Mouse (Mus musculus): ENCODE results near the gene Abhd11.
"Not testable (repeated sequence)": the region's sequence is repeated elsewhere in the genome, so short reads cannot be mapped to it uniquely, and the experiment has no call there.

The Abhd11 gene

GRCm38 (mm10) chr5:135008671-135009589 is at the start of gene Abhd11:
Abhd11 (plus strand) TSS chr5:135009152.
- DNase-seq, result peak; percentile 97 to 99

GRCm38 (mm10) chr5:134960430-134960829 is 48.5 kb upstream of the Abhd11 start:
- DNase-seq, result no peak

GRCm38 (mm10) chr5:134961519-134961918 is 47.4 kb upstream of the Abhd11 start:
- DNase-seq, result no peak

- DNase-seq, result no peak
Measured at GRCm38 (mm10) chr5:134963546-134963945, 45.4 kb upstream of the Abhd11 start.

GRCm38 (mm10) chr5:134964655-134965054 is 44.3 kb upstream of the Abhd11 start:
- DNase-seq, result not testable (repeated sequence)

GRCm38 (mm10) chr5:134965473-134965851 is 43.5 kb upstream of the Abhd11 start:
- DNase-seq, result peak; percentile 87 to 91

DNA sequence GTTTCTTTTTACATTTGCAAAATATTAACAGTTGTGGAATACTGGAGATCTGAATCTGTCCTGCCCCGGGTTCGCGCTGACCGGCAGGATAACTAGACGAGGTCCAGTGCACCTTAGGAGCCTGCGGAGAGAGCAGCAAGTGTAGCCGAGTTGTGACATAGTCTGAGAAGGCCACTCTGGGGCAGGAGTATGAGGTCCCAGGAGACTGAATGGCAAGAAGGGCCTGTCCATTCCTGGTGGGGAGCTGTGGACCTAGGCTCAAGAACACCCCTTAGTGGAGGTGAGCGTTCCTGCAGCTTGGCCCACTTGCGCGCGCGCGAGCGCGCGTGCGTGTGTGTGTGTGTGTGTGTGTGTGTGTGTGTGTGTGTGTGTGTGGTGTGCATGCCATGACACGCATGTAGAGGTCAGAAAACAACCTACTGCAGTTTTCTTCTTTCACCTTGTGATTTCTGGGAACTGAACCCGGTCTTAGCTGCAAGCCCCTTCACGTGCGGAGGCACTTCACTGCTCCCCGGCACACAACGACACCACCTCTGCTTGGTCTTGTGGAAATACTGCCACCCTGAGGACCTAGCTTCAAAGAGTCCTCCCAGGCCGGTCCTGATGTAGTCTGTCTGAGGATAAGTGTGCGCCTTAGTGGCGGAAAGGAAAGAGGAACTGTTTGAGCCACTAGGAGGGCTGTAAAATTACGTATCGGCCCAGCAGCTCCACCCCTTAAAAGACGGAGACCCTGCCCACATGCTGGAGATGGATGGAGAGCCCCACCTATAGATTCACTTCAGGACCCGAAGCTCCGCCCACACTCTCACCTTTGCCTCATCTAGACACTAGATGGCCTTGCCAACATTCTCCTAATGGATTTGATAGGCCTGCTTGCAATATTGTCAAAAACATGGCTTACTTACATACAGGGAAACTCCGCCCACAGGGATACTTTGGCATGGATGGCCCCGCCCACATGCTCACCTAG is 42.8 kb upstream of the Abhd11 start:
- peak; percentile 65 to 71 for DNase-seq

GRCm38 (mm10) chr5:134967164-134967944 is 41.6 kb upstream of the Abhd11 start:
- no peak for DNase-seq

- no peak for DNase-seq
Measured at GRCm38 (mm10) chr5:134970671-134971070, 38.3 kb upstream of the Abhd11 start.

DNA sequence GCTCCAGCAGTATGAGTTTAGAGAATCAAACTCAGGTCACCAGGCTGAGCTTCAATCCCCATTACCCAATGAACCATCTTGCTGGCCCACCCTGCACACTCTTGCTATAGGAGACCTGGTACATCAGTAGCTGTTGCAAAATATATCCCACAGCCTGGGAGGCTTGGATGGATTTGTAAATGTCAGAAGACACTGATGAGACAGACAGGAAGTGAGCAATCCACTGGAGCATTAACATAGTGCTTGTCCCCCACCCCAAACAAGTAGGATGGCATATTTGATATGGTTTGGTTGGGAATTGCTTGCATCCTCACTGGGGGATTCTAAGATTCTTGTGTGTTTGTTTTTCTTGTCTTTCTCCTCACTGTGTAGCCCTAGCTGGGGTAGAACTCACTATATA is 35.9 kb upstream of the Abhd11 start:
- no peak for DNase-seq

- no peak for DNase-seq
Measured at GRCm38 (mm10) chr5:134973526-134973925, 35.4 kb upstream of the Abhd11 start.

DNA sequence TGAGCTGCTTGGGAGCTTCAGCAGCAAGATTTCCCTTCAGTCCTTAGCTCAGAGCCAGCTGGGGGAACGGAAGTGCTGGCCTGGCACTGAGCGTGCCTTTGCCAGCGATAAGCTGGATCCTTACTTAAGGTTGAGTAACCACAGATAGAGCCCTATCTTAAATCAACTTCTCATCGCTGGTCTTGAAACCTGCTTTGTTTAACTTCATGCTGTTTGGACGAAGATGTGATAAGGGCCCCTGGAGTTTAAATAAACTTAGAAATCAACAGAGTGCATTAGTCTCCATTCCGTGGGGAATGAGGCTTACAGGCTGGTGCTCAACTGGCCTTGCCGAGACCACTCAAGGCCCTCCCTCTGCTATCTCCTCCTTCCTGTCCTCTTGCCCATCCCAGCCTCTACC is 34.7 kb upstream of the Abhd11 start:
- no peak for DNase-seq

- DNase-seq, result no peak
Measured at GRCm38 (mm10) chr5:134974921-134975320, 34.0 kb upstream of the Abhd11 start.

- DNase-seq, result no peak
Measured at GRCm38 (mm10) chr5:134976164-134976563, 32.8 kb upstream of the Abhd11 start.

- no peak for DNase-seq
Measured at GRCm38 (mm10) chr5:134976577-134977250, 32.2 kb upstream of the Abhd11 start.

- no peak for DNase-seq
Measured at GRCm38 (mm10) chr5:134977837-134978236, 31.1 kb upstream of the Abhd11 start.

GRCm38 (mm10) chr5:134981149-134981548 is 27.8 kb upstream of the Abhd11 start:
- no peak for DNase-seq

- no peak for DNase-seq
Measured at GRCm38 (mm10) chr5:134983111-134983510, 25.8 kb upstream of the Abhd11 start.

DNA sequence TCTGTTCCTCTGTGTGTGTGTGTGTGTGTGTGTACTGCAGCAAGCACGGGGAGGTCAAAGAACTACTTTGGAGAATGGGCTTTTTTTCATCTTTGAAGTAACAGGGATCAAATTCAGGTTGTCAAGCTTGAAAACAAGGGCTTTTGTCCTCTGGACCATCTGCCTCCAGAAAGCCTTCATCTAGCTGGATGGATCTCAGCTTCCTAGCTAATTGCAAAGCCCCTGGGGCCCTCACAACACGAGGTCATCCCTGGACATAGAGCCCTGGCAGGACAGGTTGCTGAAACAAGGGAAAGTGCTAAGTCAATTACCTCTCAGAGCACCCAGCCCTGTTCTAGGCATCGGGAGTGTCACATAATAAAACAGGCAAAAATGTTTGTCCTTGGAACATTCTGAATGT is 25.2 kb upstream of the Abhd11 start:
- DNase-seq, result peak in 1 of 2 experiments; percentile 22

DNA sequence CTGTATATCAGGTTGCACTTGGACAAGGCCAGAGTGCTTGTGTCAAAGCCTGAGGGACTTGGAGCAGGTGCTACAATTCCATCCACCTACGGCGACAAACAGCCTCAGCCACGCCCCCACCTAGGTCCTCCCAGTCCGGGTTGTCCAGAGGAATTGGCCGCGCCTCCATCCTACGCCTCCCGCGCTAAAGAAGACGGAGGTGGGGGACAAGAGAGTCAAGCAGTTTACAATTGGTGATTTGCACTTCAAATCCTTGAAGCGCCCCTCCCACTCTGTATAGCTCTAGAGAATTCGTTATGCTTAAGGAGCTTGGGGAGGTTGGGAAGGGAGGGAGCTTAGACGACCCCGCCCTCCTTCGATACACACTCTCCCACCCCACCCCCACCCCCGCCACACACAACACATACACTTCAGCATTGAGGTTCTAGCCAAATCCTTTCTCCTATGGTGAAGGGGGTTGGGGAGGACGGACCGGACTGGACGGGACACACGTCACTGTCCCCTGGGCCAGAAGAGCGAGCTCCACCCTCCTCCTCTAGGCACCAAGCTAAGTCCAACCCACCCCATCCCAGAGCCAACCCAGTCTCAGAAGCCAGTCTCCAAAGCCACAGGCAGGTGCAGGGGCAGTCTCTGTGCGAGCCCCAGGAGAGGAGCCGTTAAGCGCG is 23.2 kb upstream of the Abhd11 start, which contains the start of gene Cldn3:
TSS of gene Cldn3 (plus strand) at position 582 of the 665 bp plus-strand sequence.
- DNase-seq, result peak; percentile 79 to 83
